13 mouse cellular contexts compared by ENCODE assay signal in genomic region chr2:137807594-137808295, GRCm38 (mm10).
DNase-seq lines count a peak whose midpoint lies in the region; ATAC-seq lines count a peak whose summit lies in the region.
"Had no signal": no experiment of that assay in that cellular context is flagged by ENCODE, and none has a peak within 500 bp of the region (broad histone marks: within the 10 kb centered on the region; RNA-seq: fewer than 3 reads in every experiment).

No protein-coding gene starts in this region.

- no peaks in the 10 kb centered on the region for H3K27me3 ChIP-seq in forebrain, embryonic 11.5 days (ENCODE audit: control insufficient read depth, insufficient read depth, low read length)
- H3K27me3 ChIP-seq in midbrain, embryonic 11.5 days (ENCODE audit: control insufficient read depth, insufficient read depth, low read length), result no peaks in the 10 kb centered on the region
- H3K27me3 ChIP-seq: limb, embryonic 15.5 days had no signal

- H3K4me2 ChIP-seq in forebrain, embryonic 11.5 days (ENCODE audit: low read depth, low read length, severe bottlenecking), result no peak overlapping the region
- no peak overlapping the region for H3K4me2 ChIP-seq in midbrain, embryonic 11.5 days
- H3K4me2 ChIP-seq: limb, embryonic 15.5 days had no signal

- H3K4me1 ChIP-seq in forebrain, embryonic 11.5 days (replicated peaks; ENCODE audit: control insufficient read depth, insufficient read depth, low read length), result no peaks in the 10 kb centered on the region; the same call in 1 of the 2 replicates
- peaks cover 3% of the 10 kb centered on the region for H3K4me1 ChIP-seq in midbrain, embryonic 11.5 days (ENCODE audit: control insufficient read depth, insufficient read depth, low read length)
- H3K4me1 ChIP-seq: limb, embryonic 15.5 days had no signal

- no peak overlapping the region for H3K4me3 ChIP-seq in forebrain, embryonic 11.5 days (ENCODE audit: low read depth, low read length)
- H3K4me3 ChIP-seq in midbrain, embryonic 11.5 days (ENCODE audit: low read depth, low read length), result no peak overlapping the region
- H3K4me3 ChIP-seq: limb, embryonic 15.5 days had no signal

- no peaks in the 10 kb centered on the region for H3K36me3 ChIP-seq in forebrain, embryonic 11.5 days (ENCODE audit: control insufficient read depth, insufficient read depth, low read length)
- no peaks in the 10 kb centered on the region for H3K36me3 ChIP-seq in midbrain, embryonic 11.5 days (ENCODE audit: control insufficient read depth, insufficient read depth, low read length)
- H3K36me3 ChIP-seq: limb, embryonic 15.5 days had no signal

- no peak overlapping the region for H3K9ac ChIP-seq in forebrain, embryonic 11.5 days (ENCODE audit: low read length)
- no peak overlapping the region for H3K9ac ChIP-seq in midbrain, embryonic 11.5 days (ENCODE audit: low read length)
- H3K9ac ChIP-seq: limb, embryonic 15.5 days had no signal

- peak; percentile 5 for DNase-seq in adrenal gland, adult 8-10 months
- DNase-seq in adrenal gland, postnatal 25 days, result no peak
- peak; percentile 12 for DNase-seq in lung, postnatal 25 days (ENCODE audit: low spot score)
- DNase-seq in lung, postnatal 14 days, result no peak
- DNase-seq in forebrain, embryonic 11.5 days (ENCODE audit: low spot score), result no peak
- peak; percentile 86 for DNase-seq in midbrain, embryonic 11.5 days (ENCODE audit: low spot score, missing footprints)
- DNase-seq in left cerebral cortex, adult 9 months (ENCODE audit: low spot score in 2 of 2), result no peak
- no peak for DNase-seq in MN1 (ENCODE audit: low spot score)
- DNase-seq: heart, adult 18-20 months; heart, postnatal 10 days had no signal

- peak; percentile 60 for ATAC-seq in forebrain, embryonic 11.5 days (replicated peaks; ENCODE audit: low FRiP score)
- peak; percentile 41; the same call in 1 of the 2 replicates for ATAC-seq in midbrain, embryonic 11.5 days (ENCODE audit: low FRiP score)
- ATAC-seq: activated CD4-positive, CD25-positive, alpha-beta regulatory T cell, adult 4 months; intestine, postnatal 0 days had no signal

- H3K27ac ChIP-seq in forebrain, embryonic 11.5 days (ENCODE audit: low read depth, low read length), result peak overlapping the region; percentile 14; the same call in 1 of the 2 replicates
- no peak overlapping the region for H3K27ac ChIP-seq in midbrain, embryonic 11.5 days (ENCODE audit: low read depth, low read length)
- H3K27ac ChIP-seq: limb, embryonic 15.5 days had no signal

- no peaks in the 10 kb centered on the region for H3K9me3 ChIP-seq in forebrain, embryonic 11.5 days (ENCODE audit: control insufficient read depth, low read length)
- no peaks in the 10 kb centered on the region for H3K9me3 ChIP-seq in midbrain, embryonic 11.5 days (ENCODE audit: control insufficient read depth, low read length)
- H3K9me3 ChIP-seq: limb, embryonic 15.5 days had no signal

- WGBS in forebrain, embryonic 11.5 days, result 69% methylated on average over 5 of the region's 5 CpGs
- WGBS in midbrain, embryonic 11.5 days, result 67% methylated on average over 5 of the region's 5 CpGs

Comparison
In these comparisons a context has a peak if more than half of its experiments do, and no peak if none do; other contexts are left out.
1. DNase-seq: peak in adrenal gland, adult 8-10 months (single experiment), lung, postnatal 25 days (single experiment) and midbrain, embryonic 11.5 days (single experiment); none in adrenal gland, postnatal 25 days (single experiment), lung, postnatal 14 days (single experiment), forebrain, embryonic 11.5 days (single experiment), left cerebral cortex, adult 9 months (0 of 2) and MN1 (single experiment).